Mouse (Mus musculus) cerebellum, adult 9-10 months (tissue): Measurements from ENCODE around the gene Mcts1.

Source experiments
- DNase-seq: peaks from one replicate; pipeline ENCODE4 v3.0.0; 2022

Gene Mcts1

DNA sequence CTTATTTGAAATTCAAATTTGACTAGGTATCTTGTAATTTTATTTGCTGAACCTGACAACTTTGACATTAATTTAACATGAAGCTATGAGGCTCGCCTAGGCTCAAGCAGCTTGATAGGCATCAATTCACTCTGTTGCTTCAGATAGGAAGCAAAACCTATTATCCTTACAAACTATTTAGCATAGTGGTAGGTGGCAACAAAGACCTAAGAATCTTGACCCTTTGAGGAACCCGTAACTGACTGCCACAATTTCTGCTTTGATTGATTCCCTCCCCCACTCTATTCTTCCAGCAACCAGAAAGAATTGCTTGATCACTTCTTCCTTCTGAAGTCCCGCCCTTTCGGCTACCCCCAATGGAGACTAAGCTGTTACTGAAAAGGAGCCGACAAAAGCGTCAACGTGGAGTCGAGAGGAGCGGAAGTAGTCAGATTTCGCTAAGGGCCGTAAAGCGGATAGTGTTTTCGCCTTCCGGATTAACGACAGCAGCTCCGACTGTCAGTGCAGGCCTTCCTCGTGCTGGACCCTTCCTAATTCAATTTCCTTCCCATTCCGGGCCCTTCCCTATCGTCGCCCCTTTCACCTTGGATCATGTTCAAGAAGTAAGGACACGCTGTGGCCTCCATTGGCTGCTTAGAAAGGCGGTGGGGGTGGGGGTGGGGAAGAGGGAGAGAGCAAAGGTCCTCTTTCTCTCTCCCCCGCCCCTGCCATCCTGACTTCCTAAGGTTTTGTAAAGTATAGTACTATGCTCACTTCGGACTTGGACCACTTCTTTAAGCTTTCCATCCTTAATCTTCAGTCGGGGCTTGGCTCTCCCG, at the start of gene Mcts1:
Mcts1 (plus strand) TSS at position 402 of the 818 bp plus-strand sequence.
- DNase-seq: peak; percentile 83

DNA sequence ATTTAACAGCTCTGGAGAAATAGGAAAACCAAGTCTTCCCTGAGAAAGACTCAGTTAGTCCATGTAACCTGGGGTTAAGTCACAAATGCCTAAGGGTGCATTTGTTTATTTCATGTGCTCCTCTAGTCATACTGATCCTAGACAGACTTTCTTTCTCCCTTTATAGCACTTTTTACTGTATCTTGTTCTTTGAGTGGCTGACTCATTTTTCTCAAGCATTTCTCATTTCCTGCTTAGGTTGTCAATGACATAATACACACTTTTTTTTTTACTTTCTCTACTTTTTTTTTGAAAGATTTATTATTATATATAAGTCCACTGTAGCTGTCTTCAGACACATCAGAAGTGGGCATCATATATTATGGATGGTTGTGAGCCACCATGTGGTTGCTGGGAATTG, 47.1 kb upstream of the Mcts1 start:
- DNase-seq: no peak

DNA sequence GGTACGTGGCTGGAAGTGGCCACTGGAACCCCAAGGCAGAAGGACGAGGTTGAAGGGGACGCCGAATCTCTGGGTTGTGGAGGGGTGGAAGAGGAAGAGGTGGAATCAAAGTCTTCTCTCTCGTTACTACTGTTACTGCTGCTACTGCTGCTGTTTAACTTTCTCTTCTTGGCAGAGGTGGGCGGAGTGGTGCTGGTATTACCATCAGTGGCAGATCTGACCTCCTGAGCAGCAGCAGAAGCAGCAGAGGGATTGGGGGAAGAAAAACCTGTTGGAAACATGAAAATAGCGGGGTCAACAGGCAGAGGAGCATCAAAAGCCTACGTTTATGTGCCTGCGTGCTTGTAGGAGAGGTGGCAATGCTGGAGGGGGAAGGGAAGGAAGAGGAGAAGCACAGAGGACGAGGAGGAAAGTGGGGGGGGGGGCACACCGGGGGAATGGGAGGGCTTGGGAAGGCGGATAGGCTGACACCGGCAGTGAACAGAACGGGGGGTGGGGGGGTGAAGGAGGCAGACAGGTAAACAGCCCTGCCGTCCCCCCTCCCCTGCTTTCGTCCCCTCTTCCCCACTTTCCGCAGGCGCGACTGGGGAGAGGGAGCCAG, 36.3 kb upstream of the Mcts1 start:
- DNase-seq: peak; percentile 58

DNA sequence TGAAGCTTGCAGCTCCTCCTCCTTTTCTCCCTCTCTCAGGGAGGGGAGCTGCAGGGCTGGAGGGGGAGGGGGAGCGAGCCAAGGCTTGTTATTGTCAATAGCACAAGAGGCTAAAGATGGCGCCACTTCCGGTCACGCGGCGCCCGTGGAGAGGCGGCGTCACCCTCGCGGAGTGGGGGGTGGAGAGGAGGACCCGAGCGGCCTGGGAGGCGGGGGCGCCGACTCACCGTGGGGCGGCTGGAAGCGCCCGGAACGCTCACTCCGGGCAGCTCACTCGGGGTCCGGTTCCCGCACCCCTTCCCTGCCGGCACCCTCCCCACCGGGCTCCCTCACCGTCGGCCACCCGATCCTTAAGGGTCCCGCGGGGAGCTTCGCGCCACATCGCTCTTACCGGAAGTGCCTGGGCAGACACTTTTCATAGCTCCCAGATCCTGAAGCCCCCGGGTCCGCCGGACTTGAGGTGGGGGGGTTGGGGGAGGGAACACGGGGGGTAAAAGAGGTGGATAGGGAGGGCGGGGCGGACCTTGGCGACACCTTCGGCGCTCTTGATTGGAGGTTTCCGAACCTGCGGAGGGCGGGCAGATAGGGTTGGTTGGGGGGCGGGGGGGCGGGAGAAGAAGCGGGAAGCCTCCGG, 35.7 kb upstream of the Mcts1 start:
- peak; percentile 91 for DNase-seq

DNA sequence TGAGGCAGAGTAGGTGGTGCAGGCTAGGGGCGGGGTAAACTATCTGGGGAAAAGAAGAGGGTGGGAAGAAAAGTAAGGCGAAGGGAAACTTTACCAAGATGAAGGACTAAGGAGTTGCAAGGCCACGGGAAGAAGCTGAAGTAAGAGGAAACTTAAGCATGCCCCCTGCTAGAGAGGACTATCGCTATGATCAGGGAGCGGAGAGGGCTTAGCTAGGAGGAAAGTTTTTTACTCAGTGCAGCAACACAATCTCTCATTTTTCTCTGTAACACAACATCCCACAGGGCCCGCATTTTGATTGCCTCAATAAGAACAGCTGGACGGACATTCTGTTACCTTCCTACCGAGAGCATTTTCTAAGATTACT, 35.2 kb upstream of the Mcts1 start:
- no peak for DNase-seq

DNA sequence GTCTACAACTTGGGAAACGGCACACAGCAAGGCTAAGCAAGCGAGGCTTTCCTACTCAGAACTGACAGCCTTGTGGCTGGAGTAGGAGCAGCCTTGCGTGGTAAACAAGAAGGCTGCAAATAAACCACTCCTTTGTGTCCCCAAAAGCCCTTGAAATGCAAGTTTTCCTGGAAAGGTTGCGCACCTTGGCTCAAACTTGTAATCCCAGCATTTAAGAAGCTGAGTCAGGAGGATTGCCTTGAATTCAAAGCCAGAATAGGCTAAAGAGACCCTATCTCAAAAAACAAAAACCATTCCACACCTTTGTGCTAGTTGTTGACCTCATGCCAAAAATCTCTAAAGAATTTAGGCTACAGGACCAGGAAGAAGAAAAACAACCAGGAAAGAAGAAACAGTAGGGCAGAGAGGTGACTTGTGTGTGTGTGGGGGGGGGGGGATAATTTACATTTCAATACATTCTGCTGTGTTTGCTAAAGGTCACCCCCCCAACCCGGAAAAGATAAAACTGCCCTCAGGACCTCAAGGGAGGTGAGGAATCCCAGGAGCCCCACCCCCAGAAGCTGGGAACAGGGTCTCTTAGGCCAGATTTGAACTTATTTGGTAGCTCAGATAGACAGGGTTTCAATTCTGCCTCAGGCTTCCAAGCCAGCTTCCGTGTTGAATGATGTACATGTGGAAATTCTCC, 33.7 kb upstream of the Mcts1 start:
- DNase-seq: peak; percentile 5

DNA sequence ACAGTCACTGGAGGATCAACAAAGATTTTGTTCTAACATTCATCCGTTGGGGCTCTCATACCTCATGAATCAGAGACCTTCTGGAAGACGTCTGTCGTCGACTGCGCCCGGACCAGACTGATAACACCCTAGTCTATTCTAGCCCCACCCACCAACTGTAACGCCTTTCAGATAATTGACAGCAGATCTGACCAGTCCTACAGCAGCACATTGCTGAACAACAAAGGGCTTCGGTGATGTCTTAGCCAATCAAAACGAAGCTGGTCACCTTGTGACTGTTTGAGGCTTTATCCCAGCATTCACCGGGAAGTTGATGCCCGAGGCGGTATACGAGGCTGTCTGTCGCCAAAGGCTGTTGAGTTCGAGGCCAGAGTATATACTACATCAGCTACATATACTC, 24.3 kb upstream of the Mcts1 start, which contains the start of gene Cul4b:
Cul4b (minus strand) TSS at position 119 of the 400 bp plus-strand sequence.
- no peak for DNase-seq

DNA sequence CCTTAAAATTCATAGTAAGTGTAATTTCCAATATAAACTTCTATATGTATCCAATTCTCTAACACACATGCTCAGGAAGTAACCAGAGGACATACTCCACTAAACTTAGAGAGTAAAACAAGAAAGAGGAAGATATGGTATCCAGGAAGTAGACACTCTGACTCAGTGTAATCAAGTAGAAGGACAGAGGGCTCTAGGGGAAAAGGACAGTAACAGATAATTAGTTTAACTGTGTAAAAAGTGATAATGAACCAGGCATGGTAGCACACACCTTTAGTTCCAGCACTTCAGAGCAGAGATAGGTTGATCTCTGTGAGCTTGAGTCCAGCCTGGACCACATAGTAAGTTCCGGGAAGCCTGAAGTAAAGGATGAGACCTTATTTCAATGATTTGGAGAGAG, 19.2 kb upstream of the Mcts1 start:
- DNase-seq: no peak

DNA sequence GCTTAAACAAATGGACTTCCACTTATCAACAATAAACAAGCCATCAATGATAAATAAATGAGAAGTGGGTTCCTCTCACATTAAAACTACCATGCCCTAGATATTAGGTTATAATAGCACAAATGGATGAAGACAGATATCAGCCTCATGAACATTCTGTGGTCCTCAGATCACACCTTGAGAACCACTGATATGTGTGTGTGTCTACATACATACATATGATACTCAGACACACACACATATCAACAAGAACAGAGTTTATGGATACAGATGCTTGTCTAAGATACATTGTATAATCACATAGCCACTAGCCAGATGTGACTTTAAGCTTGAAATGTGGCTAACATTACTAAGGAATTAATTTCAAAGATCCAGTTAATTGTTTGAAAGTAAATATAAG, 17.1 kb upstream of the Mcts1 start:
- DNase-seq: no peak

DNA sequence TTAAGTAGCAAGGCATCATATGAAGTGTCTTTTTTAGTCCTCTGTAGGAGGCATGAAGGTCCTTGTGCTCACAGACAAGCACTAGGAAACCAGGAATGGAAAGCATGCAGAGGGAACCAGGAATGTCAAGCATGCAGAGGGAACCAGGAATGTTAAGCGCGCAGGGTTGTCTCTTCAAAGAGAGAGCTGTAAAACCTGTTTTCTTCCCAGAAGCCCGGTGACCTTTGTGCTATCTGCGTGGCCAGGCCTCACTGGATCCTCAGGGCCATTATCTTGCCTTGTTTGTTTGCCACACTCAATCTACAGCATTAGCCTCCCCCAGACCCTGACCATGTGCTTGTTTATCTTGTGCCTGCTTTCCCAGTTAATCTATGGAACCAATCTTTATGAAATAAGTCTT, 10.6 kb upstream of the Mcts1 start:
- no peak for DNase-seq

DNA sequence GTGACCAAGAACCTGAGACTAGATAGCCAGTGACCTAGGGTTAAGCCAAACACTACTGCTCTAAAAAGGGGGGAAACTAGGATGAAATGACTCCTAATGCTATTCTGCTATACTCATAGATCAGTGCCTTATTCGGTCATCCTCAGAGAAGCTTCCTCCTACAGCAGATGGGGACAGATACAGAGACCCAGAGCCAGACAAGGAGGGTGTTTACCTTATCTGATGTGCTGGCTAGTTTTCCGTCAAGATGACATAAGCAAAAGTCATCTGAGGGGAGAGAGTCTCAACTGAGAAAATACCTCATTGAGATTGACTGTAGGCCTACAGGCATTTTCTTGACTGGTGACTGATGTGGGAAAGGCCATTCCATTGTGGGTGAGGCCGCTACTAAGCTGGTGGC, 8.6 kb upstream of the Mcts1 start:
- DNase-seq: no peak

DNA sequence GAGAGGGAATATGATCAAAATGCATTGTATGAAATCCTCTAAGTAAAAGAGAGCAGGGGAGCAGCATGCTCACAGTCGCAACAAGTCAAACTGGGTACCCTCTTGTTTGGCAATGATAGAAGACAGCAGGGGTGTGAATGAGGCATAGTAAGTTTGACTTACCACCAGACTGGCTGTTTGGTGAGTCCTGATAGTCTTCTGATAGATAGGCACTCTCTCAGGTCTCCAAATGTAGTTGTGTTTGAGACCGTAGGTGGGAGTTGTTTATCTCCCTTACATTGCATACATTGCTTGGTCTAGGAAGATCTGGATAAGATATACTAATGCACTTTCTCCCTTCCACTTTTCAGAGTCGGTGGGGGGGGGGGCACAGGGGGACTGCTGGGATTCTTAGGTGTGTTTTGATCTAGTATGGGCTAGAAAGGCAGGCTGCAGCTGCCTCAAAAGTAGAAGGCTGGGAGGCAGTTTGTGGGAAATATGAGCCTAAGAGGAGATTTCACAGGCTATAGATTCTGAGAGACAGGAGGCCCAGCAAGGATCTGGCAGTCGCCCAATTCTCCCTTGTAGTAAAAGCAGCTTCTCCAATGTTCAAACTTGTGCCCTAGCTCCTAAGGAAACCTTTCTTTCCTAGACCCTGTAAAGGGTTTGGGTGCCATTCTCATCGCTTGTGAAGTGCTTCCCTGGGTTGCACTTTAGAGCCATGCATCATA, 7.0 kb upstream of the Mcts1 start:
- DNase-seq: no peak

DNA sequence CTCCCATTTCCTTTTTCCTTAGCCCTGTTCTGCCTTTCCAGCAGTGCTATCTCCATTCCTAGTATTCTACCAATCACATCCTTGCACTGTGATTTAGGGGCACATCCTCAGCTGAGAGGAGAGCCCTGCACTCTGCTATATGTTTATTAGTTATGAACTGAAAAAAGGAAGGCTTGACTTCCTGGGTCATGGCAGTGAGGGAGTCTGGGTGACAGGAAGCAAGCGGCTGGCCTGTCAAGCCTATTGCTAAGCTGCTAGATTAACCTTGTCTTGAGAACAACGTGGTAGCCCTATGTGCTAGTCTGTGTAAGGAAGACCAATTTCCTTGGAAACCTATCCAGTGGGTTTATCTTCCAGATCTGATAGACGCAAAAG, 604 bp downstream of the Mcts1 start:
- DNase-seq: peak; percentile 24

DNA sequence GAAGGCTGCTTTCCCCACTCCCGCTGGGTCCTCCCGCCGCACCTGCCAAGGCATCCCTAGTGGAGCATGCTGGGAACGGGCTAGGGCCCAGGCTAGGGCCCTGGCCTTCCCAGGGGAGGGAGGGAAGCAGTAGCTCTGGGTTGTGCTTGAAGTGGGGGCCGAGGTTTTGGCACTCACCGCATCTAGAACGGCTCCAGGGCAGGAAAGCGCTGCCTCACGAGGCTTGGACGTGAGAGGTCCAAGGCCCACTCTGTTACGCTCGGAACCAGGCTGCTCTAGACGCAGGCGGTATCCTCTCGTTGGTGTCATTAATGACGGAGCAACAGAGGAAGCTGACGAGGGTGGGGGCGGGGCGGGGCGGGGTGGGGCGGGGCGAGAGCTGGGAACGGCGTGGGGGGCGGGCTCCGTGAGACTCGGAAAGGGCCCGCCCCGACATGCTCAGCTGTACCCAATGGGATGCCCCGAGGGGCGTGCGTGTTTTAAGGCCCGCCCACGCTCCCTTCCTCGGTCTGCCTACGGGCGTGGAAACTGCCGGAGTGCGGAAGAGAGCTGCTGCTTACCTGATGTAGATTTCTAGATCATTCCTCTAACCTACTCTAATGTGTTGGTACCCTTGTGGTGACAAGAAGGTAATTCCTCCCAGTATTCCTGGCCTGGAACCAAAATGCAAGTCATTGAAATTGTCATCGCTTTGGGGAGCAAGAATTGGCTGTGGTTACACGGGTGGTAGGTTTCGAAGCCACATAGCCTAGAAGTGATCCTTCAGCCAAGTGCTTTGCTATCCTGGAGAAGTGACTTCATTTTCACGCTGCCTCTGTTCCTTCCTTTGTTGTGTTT, 34.6 kb downstream of the Mcts1 start, which contains the start of gene C1galt1c1:
C1galt1c1 (minus strand) TSS at position 287 of the 837 bp plus-strand sequence.
- DNase-seq: peak; percentile 91

DNA sequence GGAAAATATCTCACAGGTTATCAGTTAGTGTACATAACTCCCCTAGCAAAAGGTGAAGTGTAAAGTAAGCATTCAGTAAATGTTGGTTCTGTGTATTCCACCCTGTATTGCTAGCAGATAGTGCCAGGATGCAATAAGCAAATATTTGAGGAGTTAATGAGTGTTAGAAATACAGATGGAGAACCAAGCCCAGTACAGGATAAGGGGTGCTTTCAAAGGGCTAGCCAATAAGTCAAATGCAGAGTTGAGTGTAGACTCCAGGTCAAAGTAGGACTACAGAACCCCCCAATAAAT, 35.2 kb downstream of the Mcts1 start:
- DNase-seq: no peak

DNA sequence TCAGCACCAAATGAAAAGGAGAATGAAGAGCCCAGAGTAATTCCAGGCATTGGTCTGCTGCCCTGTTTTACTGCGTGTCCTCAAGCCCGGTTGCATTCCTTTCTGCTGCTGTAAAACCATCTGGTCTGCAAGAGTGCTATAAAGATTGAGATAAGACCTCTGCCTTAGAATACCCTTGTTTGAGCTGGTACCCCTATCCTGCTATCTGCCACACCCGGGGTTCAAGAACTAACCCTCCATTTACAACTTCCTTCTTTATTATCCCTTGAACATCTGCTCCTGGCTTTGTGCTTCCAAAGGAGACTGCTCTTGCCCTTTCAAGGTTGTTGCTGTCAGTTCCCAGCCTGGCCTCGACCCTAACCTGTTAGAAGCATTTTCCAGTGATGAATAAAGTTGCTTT, 41.1 kb downstream of the Mcts1 start:
- no peak for DNase-seq

DNA sequence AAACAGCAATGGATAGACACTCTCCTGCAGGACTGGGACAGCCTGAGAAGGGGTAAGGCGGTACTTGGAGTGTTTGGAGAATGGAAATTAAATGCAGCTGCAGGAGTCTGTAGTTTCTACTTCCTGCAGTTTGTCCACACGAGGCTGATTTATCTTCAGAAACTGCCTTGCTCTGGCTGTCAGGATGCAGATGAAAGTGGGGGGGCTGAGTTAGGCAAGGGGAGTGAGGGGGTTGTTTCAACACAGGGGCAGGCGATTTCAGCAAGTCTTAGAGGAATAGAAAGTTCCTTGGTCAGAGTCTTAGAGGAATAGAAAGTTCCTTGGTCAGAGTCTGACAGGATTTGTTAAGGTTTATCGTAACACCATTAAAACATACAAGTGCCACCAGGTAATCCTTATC, 41.8 kb downstream of the Mcts1 start:
- DNase-seq: no peak

DNA sequence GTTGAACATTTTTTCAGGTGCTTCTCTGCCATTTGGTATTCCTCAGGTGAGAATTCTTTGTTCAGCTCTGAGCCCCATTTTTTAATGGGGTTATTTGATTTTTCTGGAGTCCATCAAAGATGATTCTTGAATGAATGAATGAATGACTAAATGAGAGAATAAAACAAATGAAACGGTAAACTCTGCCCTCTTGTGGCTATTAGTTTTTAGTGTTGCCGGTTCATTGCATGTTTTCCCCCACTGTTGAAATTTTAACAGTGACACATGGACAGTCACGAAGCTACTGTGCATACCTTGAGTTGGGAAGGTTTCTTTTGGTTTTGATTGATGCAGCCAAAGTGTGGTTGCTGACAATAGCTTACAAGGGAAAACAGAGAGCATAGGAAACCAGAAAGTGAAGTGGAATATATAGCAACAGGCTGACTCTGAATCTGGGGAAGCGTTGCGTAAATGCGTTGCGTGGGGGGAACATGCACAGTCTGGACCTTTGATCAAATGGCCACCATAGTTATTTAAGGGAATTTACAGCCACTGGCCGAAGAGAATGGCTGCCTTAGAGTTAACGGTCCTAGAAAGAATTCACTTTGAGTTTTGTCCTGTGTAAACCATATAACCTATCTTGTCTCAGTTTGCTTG, 50.1 kb downstream of the Mcts1 start:
- no peak for DNase-seq

DNA sequence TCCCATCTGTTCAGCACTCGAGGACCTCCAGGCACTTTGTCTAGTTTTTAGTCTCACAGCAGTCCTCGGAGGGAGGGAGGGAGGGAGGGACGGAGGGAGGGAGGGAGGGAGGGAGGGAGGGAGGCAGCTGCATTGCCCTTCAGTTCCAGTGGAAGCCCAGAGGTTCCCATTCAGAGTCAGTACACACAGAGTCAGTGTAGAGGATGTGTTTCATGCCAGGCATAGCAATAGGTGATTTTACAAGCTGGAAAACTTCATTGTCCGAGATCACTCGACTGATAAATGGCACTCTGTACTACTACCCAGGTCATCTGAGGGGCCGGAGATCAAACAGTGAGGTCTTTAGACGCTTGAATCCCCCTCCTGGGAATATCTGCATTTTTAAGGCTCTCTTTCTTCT, 50.8 kb downstream of the Mcts1 start:
- no peak for DNase-seq

DNA sequence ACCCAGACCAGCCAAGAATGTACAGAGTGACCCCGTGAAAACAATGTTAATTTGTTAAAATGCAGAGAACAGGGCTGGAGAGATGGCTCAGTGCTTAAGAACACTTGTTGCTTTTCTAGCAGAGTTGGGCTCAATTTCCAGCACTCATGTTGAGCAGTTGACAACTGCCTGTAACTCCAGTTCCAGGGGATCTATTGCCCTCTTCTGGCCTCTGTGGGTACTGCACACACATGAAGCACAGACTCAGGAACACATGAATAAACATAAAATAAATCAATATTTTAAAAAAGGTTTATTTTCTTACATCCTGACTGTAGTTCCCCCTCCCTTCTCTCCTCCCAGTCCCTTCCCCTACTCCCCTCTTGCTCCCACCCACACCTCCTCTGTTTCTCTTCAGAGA, 52.8 kb downstream of the Mcts1 start:
- no peak for DNase-seq

DNA sequence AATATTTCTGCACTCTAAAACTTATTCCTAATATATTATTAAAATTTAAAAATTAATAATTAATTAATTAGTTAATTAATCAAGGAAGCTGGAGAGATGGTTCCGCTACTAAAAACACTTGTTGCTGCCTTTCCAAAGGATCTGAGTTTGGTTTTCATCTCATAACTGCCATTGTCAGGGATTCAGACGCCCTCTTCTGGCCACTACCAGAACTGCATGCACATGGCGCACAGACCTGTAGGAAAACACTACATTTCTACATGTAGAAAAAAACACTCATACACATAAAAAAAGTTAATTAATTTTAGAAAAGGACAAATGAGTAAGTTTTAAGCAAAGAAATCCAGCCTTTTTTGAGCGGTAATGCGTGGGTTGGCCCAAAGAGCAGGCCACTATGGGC, 54.3 kb downstream of the Mcts1 start:
- no peak for DNase-seq
